Mouse (Mus musculus) spleen, adult 18-20 months (tissue): ENCODE measurements around the gene Mycl.
A peak's percentile ranks its signal among the peaks of the same experiment; 100 is the strongest.

Experiments used
- DNase-seq, 2 experiments: peaks; one replicate each; pipeline ENCODE4 v3.0.0; 2022; ENCODE audit warnings: mixed read lengths in 2 of 2

The Mycl gene

GRCm38 (mm10) chr4:122995404-122996220 is at the start of gene Mycl:
Mycl (plus strand) TSS chr4:122995652.
- peak; percentile 72 to 92 for DNase-seq

GRCm38 (mm10) chr4:122947223-122947622 is 48.2 kb upstream of the Mycl start:
- no peak for DNase-seq

GRCm38 (mm10) chr4:122949096-122949495 is 46.4 kb upstream of the Mycl start:
- DNase-seq: no peak

GRCm38 (mm10) chr4:122954680-122955411 is 40.6 kb upstream of the Mycl start:
- DNase-seq: no peak

GRCm38 (mm10) chr4:122955412-122956136 is 39.9 kb upstream of the Mycl start:
- peak; percentile 71 to 77 for DNase-seq

GRCm38 (mm10) chr4:122956301-122956700 is 39.2 kb upstream of the Mycl start:
- DNase-seq: no peak

- no peak for DNase-seq
Measured at GRCm38 (mm10) chr4:122958491-122959031, 36.9 kb upstream of the Mycl start.

GRCm38 (mm10) chr4:122959816-122960215 is 35.6 kb upstream of the Mycl start:
- no peak for DNase-seq

- peak in 1 of 2 experiments; percentile 32 for DNase-seq
Measured at GRCm38 (mm10) chr4:122960321-122961099, 34.9 kb upstream of the Mycl start.

- DNase-seq: peak; percentile 26 to 46
Measured at GRCm38 (mm10) chr4:122961100-122961567, 34.3 kb upstream of the Mycl start, which contains the start of gene Mfsd2a. Mfsd2a (minus strand) TSS chr4:122961188.

- no peak for DNase-seq
Measured at GRCm38 (mm10) chr4:122961589-122961988, 33.9 kb upstream of the Mycl start.

GRCm38 (mm10) chr4:122962751-122963150 is 32.7 kb upstream of the Mycl start:
- DNase-seq: no peak

- no peak for DNase-seq
Measured at GRCm38 (mm10) chr4:122968106-122968505, 27.3 kb upstream of the Mycl start.

GRCm38 (mm10) chr4:122971191-122971590 is 24.3 kb upstream of the Mycl start:
- no peak for DNase-seq

GRCm38 (mm10) chr4:122971646-122972045 is 23.8 kb upstream of the Mycl start:
- no peak for DNase-seq

- no peak for DNase-seq
Measured at GRCm38 (mm10) chr4:122972056-122972455, 23.4 kb upstream of the Mycl start.

- no peak for DNase-seq
Measured at GRCm38 (mm10) chr4:122974976-122975520, 20.4 kb upstream of the Mycl start.

GRCm38 (mm10) chr4:122976885-122977284 is 18.6 kb upstream of the Mycl start:
- no peak for DNase-seq

GRCm38 (mm10) chr4:122978850-122979249 is 16.6 kb upstream of the Mycl start:
- no peak for DNase-seq

- DNase-seq: no peak
Measured at GRCm38 (mm10) chr4:122979826-122980225, 15.6 kb upstream of the Mycl start.

- DNase-seq: no peak
Measured at GRCm38 (mm10) chr4:122980684-122981083, 14.8 kb upstream of the Mycl start.

- no peak for DNase-seq
Measured at GRCm38 (mm10) chr4:122981238-122981637, 14.2 kb upstream of the Mycl start.
